Mouse (Mus musculus) forebrain, embryonic 14.5 days (tissue): ENCODE results near the gene Megf8. TPM values are rescaled to one million over a fixed set of nuclear protein-coding genes. Genes with fewer than 3 reads are reported as not detected.
A peak's percentile ranks its signal among the peaks of the same experiment; 100 is the strongest.

Experiments used
- ATAC-seq: fragments of 200-750 bp; cut with Nextera tagmentation; 2 replicates; pipeline ENCODE4 v1.8.0; 2017; ENCODE audit warnings: mild to moderate bottlenecking, moderate library complexity
- DNase-seq: peaks from one replicate; pipeline ENCODE4 v3.0.0-alpha.2; 2015; ENCODE audit warnings: low spot score
- H3K27ac ChIP-seq: fragments of 300-500 bp; sonication (generic); 2 replicates; pipeline ENCODE4 v1.5.1; 2014; ENCODE audit warnings: low read depth, mild to moderate bottlenecking, control low read depth, low read length, moderate library complexity
- H3K27me3 ChIP-seq: fragments of 300-500 bp; sonication (generic); replicated peaks from 2 replicates; pipeline ENCODE4 v1.6.1; 2014; ENCODE audit warnings: low read length, control low read depth, mixed read lengths; ENCODE audit not compliant: control insufficient read depth, insufficient read depth
- H3K36me3 ChIP-seq: fragments of 300-500 bp; sonication (generic); 2 replicates; pipeline ENCODE4 v1.6.1; 2014; ENCODE audit warnings: low read length, control low read depth; ENCODE audit not compliant: control insufficient read depth, insufficient read depth
- H3K4me1 ChIP-seq: fragments of 300-500 bp; sonication (generic); 2 replicates; pipeline ENCODE4 v1.6.1; 2014; ENCODE audit warnings: antibody characterized with exemption, low read length, control low read depth; ENCODE audit not compliant: control insufficient read depth, insufficient read depth
- H3K4me2 ChIP-seq: fragments of 300-500 bp; sonication (generic); 2 replicates; pipeline ENCODE4 v1.6.1; 2014; ENCODE audit warnings: mild to moderate bottlenecking, control low read depth, low read length
- H3K4me3 ChIP-seq: fragments of 300-500 bp; sonication (generic); 2 replicates; pipeline ENCODE4 v1.5.1; 2014; ENCODE audit warnings: low read depth, low read length, control low read depth
- H3K9ac ChIP-seq: fragments of 300-500 bp; sonication (generic); 2 replicates; pipeline ENCODE4 v1.6.1; 2014; ENCODE audit warnings: mild to moderate bottlenecking, low read length, control low read depth, moderate library complexity
- H3K9me3 ChIP-seq: fragments of 300-500 bp; sonication (generic); replicated peaks from 2 replicates; pipeline ENCODE4 v1.6.1; 2016; ENCODE audit warnings: low read length, control low read depth, mixed read lengths; ENCODE audit not compliant: control insufficient read depth
- WGBS: fragments of 180-500 bp; shearing (Covaris S2); extraction: QIAGEN DNeasy Blood & Tissue Kit; methylation state at CpG from one replicate; pipeline ENCODE4 v1.1.7; 2014; 5-methylcytosine and 5-hydroxymethylcytosine counted together
- polyA plus RNA-seq: library from polyadenylated mRNA; unstranded; fragments of >200 nt; fragmentation: Nextera tagmentation; extraction: Ambion mirVana; gene quantifications from 2 replicates; pipeline ENCODE4 v1.2.1, GENCODE M21; 2014

The Megf8 gene
- polyA plus RNA-seq, 1 experiment from 2014 or later, result 13.3 TPM

GRCm38 (mm10) chr7:25385259-25385658, 68.3 kb downstream of the Megf8 start:
- Histone ChIP-seq H3K4me3 (no peak overlapping the region), H3K9ac (no peak overlapping the region), H3K27me3 (0 out of 2 replicates have a peak, but pooled peaks cover 4% of the 10 kb centered on the region), H3K36me3 (peaks cover 81% of the 10 kb centered on the region), H3K9me3 (no peaks in the 10 kb centered on the region), H3K4me2 (no peak overlapping the region), H3K4me1 (no peaks in the 10 kb centered on the region), H3K27ac (no peak overlapping the region)
- ATAC-seq (no peak), DNase-seq (no peak)
- 91% methylated on average over 12 of the region's 12 CpGs for WGBS

GRCm38 (mm10) chr7:25385850-25386555, 69.0 kb downstream of the Megf8 start:
- DNase-seq, result peak; percentile 19

GRCm38 (mm10) chr7:25387811-25388440, 71.0 kb downstream of the Megf8 start:
- ATAC-seq, result no peak
- 96% methylated on average over 18 of the region's 18 CpGs for WGBS
- no peak overlapping the region for H3K27ac ChIP-seq
- no peaks in the 10 kb centered on the region; the same call in 1 of the 2 replicates for H3K4me1 ChIP-seq
- DNase-seq, result no peak
- H3K27me3 ChIP-seq, result no peaks in the 10 kb centered on the region
- H3K9me3 ChIP-seq, result no peaks in the 10 kb centered on the region
- H3K9ac ChIP-seq, result no peak overlapping the region
- H3K36me3 ChIP-seq, result peaks cover 57% of the 10 kb centered on the region
- H3K4me2 ChIP-seq, result no peak overlapping the region
- no peak overlapping the region for H3K4me3 ChIP-seq

More at GRCm38 (mm10) chr7:25385850-25386555, 69.0 kb downstream of the Megf8 start:
- H3K4me1 ChIP-seq, result no peaks in the 10 kb centered on the region
- no peak overlapping the region for H3K4me3 ChIP-seq
- no peak overlapping the region for H3K9ac ChIP-seq
- ATAC-seq, result no peak
- no peaks in the 10 kb centered on the region for H3K27me3 ChIP-seq
- H3K36me3 ChIP-seq, result peaks cover 74% of the 10 kb centered on the region
- no peak overlapping the region for H3K27ac ChIP-seq
- WGBS, result 82% methylated on average over 12 of the region's 12 CpGs
- no peak overlapping the region for H3K4me2 ChIP-seq
- H3K9me3 ChIP-seq, result no peaks in the 10 kb centered on the region

- Histone ChIP-seq H3K27me3 (no peaks in the 10 kb centered on the region), H3K27ac (no peak overlapping the region), H3K9me3 (no peaks in the 10 kb centered on the region), H3K9ac (no peak overlapping the region), H3K4me2 (no peak overlapping the region), H3K4me1 (peaks cover 3% of the 10 kb centered on the region), H3K4me3 (no peak overlapping the region), H3K36me3 (peaks cover 47% of the 10 kb centered on the region)
- ATAC-seq, result no peak
- 87% methylated on average over 7 of the region's 7 CpGs for WGBS
- no peak for DNase-seq
These were observed 72.0 kb downstream of the Megf8 start for GRCm38 (mm10) chr7:25388916-25389315.

GRCm38 (mm10) chr7:25390054-25390770, 73.2 kb downstream of the Megf8 start:
- H3K27me3 ChIP-seq, result no peaks in the 10 kb centered on the region
- H3K36me3 ChIP-seq, result peaks cover 35% of the 10 kb centered on the region
- H3K9me3 ChIP-seq, result no peaks in the 10 kb centered on the region
- peaks cover 12% of the 10 kb centered on the region for H3K4me1 ChIP-seq
- ATAC-seq (no peak), DNase-seq (no peak)
- no peak overlapping the region; the same call in 1 of the 2 replicates for H3K9ac ChIP-seq
- H3K27ac ChIP-seq, result no peak overlapping the region
- no peak overlapping the region for H3K4me2 ChIP-seq
- 40% methylated on average over 8 of the region's 8 CpGs for WGBS
- no peak overlapping the region for H3K4me3 ChIP-seq

- ATAC-seq (no peak), DNase-seq (no peak)
- WGBS, result 64% methylated on average over 2 of the region's 2 CpGs
- Histone ChIP-seq H3K4me1 (peaks cover 12% of the 10 kb centered on the region), H3K4me2 (no peak overlapping the region), H3K9me3 (no peaks in the 10 kb centered on the region), H3K27me3 (no peaks in the 10 kb centered on the region), H3K9ac (peak overlapping the region; percentile 2; the same call in 1 of the 2 replicates), H3K36me3 (peaks cover 28% of the 10 kb centered on the region), H3K4me3 (no peak overlapping the region), H3K27ac (no peak overlapping the region)
These were observed 74.0 kb downstream of the Megf8 start for GRCm38 (mm10) chr7:25390986-25391385.

- ATAC-seq (no peak), DNase-seq (no peak)
- peaks cover 18% of the 10 kb centered on the region for H3K36me3 ChIP-seq
- H3K9ac ChIP-seq, result 0 out of 2 replicates have a peak overlapping the region, but pooled peaks have one; percentile 1
- 59% methylated on average over 2 of the region's 2 CpGs for WGBS
- H3K27ac ChIP-seq, result no peak overlapping the region
- H3K9me3 ChIP-seq, result no peaks in the 10 kb centered on the region
- H3K4me1 ChIP-seq, result peaks cover 14% of the 10 kb centered on the region
- no peak overlapping the region for H3K4me3 ChIP-seq
- H3K4me2 ChIP-seq, result no peak overlapping the region
- no peaks in the 10 kb centered on the region for H3K27me3 ChIP-seq
These were observed 75.0 kb downstream of the Megf8 start for GRCm38 (mm10) chr7:25391856-25392453.

GRCm38 (mm10) chr7:25392851-25393250, 75.9 kb downstream of the Megf8 start:
- peak overlapping the region; percentile 29; the same call in 1 of the 2 replicates for H3K9ac ChIP-seq
- ATAC-seq, result no peak
- no peak overlapping the region for H3K4me2 ChIP-seq
- 28% methylated on average over 7 of the region's 7 CpGs for whole genome bisulfite sequencing
- peaks cover 14% of the 10 kb centered on the region for H3K4me1 ChIP-seq
- H3K27me3 ChIP-seq, result no peaks in the 10 kb centered on the region
- H3K27ac ChIP-seq, result no peak overlapping the region
- H3K36me3 ChIP-seq, result peaks cover 9% of the 10 kb centered on the region
- H3K9me3 ChIP-seq, result no peaks in the 10 kb centered on the region
- DNase-seq, result no peak
- H3K4me3 ChIP-seq, result no peak overlapping the region
